Mouse (Mus musculus) heart, postnatal 0 days (tissue): Measurements from ENCODE around the gene Angptl6. TPM values are rescaled to one million over a fixed set of nuclear protein-coding genes. Genes with fewer than 3 reads are reported as not detected.
A peak's percentile ranks its signal among the peaks of the same experiment; 100 is the strongest.
"Not testable (repeated sequence)": the region's sequence is repeated elsewhere in the genome, so short reads cannot be mapped to it uniquely, and the experiment has no call there.

Experiments used
- ATAC-seq: fragments of 200-750 bp; cut with Nextera tagmentation; 2 replicates; pipeline ENCODE4 v1.8.0; 2017; ENCODE audit warnings: low read depth, moderate number of reproducible peaks, moderate library complexity; ENCODE audit not compliant: insufficient read depth
- DNase-seq: peaks from one replicate; pipeline ENCODE4 v3.0.0-alpha.2; 2016; ENCODE audit warnings: low spot score
- H3K27ac ChIP-seq: fragments of 300-500 bp; sonication (generic); 2 replicates; pipeline ENCODE4 v1.5.1; 2014; ENCODE audit warnings: low read depth, mild to moderate bottlenecking
- H3K27me3 ChIP-seq: fragments of 300-500 bp; sonication (generic); 2 replicates; pipeline ENCODE4 v1.6.1; 2014; ENCODE audit warnings: low read length, mixed read lengths; ENCODE audit not compliant: control insufficient read depth, insufficient read depth
- H3K36me3 ChIP-seq: fragments of 300-500 bp; sonication (generic); replicated peaks from 2 replicates; pipeline ENCODE4 v1.6.1; 2014; ENCODE audit warnings: low read length, mixed read lengths; ENCODE audit not compliant: control insufficient read depth, insufficient read depth
- H3K4me1 ChIP-seq: fragments of 300-500 bp; sonication (generic); 2 replicates; pipeline ENCODE4 v1.6.1; 2014; ENCODE audit warnings: antibody characterized with exemption; ENCODE audit not compliant: control insufficient read depth, insufficient read depth
- H3K4me2 ChIP-seq: fragments of 300-500 bp; sonication (generic); 2 replicates; pipeline ENCODE4 v1.6.1; 2014; ENCODE audit warnings: low read depth, mild to moderate bottlenecking, low read length, moderate library complexity
- H3K4me3 ChIP-seq: fragments of 300-500 bp; sonication (generic); 2 replicates; pipeline ENCODE4 v1.5.1; 2014; ENCODE audit warnings: low read depth, low read length
- H3K9ac ChIP-seq: fragments of 300-500 bp; sonication (generic); replicated peaks from 2 replicates; pipeline ENCODE4 v1.6.1; 2014; ENCODE audit warnings: low read depth, low read length, mixed read lengths
- H3K9me3 ChIP-seq: fragments of 300-500 bp; sonication (generic); replicated peaks from 2 replicates; pipeline ENCODE4 v1.6.1; 2016; ENCODE audit warnings: low read length; ENCODE audit not compliant: control insufficient read depth
- CTCF ChIP-seq: IDR thresholded peaks from 2 replicates; pipeline ENCODE4 v1.5.1; 2016; ENCODE audit warnings: antibody characterized with exemption, control low read depth, low read depth
- EP300 ChIP-seq: IDR thresholded peaks from 2 replicates; pipeline ENCODE4 v1.6.1; 2016; ENCODE audit warnings: antibody characterized with exemption, low read depth
- WGBS: fragments of 180-500 bp; shearing (Covaris S2); extraction: QIAGEN DNeasy Blood & Tissue Kit; methylation state at CpG from one replicate; pipeline ENCODE4 v1.1.7; 2014; 5-methylcytosine and 5-hydroxymethylcytosine counted together
- polyA plus RNA-seq: library from polyadenylated mRNA; unstranded; fragments of >200 nt; fragmentation: Nextera tagmentation; extraction: Ambion mirVana; gene quantifications from 2 replicates; pipeline ENCODE4 v1.2.1, GENCODE M21; 2015
- total RNA-seq: library from RNA; depleted of rRNA; stranded (reverse); fragments of >200 nt; gene quantifications from 2 replicates; pipeline ENCODE4 v1.2.3, GENCODE M21; 2014; ENCODE audit warnings: low replicate concordance

The Angptl6 gene
- total and polyA plus RNA-seq, 2 experiments from 2014 or later, result 2.0 TPM; not detected in 1

DNA sequence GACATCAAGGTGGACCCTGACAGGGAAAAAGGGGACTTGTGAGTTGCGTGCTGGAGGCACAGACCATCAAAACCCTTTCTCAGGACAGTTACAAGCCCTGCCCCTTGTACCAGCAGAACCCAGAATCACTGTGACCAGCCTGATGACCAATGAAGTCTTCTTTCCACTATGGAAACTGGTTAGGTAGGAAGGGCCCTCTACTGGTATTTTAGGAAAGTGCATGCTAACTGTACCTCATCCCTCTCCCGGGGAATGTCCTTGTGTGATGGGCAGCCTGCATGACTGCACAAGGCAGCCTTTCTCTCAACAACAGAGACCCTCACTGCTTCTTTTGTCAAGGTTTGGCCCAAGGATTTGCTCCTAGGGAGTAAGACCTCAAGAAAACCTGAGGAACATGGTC is 36.9 kb downstream of the Angptl6 start:
- WGBS, result 21% methylated on average over 2 of the region's 2 CpGs
- H3K4me2 ChIP-seq, result no peak overlapping the region
- H3K9ac ChIP-seq, result no peak overlapping the region
- no peak for DNase-seq
- H3K4me1 ChIP-seq, result no peaks in the 10 kb centered on the region
- TF ChIP-seq CTCF (peak; percentile 48), EP300 (no peak)
- no peaks in the 10 kb centered on the region for H3K36me3 ChIP-seq
- H3K27ac ChIP-seq, result no peak overlapping the region
- H3K9me3 ChIP-seq, result no peaks in the 10 kb centered on the region
- H3K4me3 ChIP-seq, result no peak overlapping the region
- ATAC-seq, result no peak
- no peaks in the 10 kb centered on the region for H3K27me3 ChIP-seq

DNA sequence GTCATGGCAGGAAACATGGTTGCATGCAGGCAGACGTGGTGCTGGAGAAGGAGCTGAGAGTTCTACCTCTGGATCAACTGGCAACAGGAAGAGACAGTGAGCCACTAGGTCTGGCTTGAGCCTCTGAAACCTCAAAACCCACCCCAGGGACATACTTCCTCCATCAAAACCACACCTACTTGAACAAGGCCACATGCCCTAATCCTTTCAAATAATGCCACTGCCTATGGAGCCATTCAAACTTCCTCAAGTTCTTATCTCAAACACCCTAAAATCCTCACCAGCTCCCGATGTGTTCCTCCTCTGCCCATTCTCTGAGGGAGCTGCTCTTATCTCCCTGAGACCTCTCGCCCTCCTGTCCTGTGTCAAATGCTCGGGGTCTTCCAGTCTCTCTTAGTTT is 37.3 kb downstream of the Angptl6 start:
- no peak overlapping the region for H3K27ac ChIP-seq
- TF ChIP-seq EP300, result no peak
- TF ChIP-seq CTCF, result no peak
- no peaks in the 10 kb centered on the region for H3K27me3 ChIP-seq
- H3K36me3 ChIP-seq, result no peaks in the 10 kb centered on the region
- DNase-seq, result no peak
- no peak overlapping the region for H3K4me2 ChIP-seq
- H3K4me1 ChIP-seq, result no peaks in the 10 kb centered on the region
- H3K4me3 ChIP-seq, result no peak overlapping the region
- 38% methylated on average over 4 of the region's 4 CpGs for WGBS
- H3K9ac ChIP-seq, result no peak overlapping the region
- ATAC-seq, result no peak
- H3K9me3 ChIP-seq, result no peaks in the 10 kb centered on the region

- Histone ChIP-seq H3K9me3 (no peaks in the 10 kb centered on the region), H3K4me3 (no peak overlapping the region), H3K4me1 (no peaks in the 10 kb centered on the region), H3K4me2 (no peak overlapping the region), H3K9ac (no peak overlapping the region), H3K27ac (no peak overlapping the region), H3K36me3 (no peaks in the 10 kb centered on the region), H3K27me3 (no peaks in the 10 kb centered on the region)
- 59% methylated on average over 6 of the region's 6 CpGs for WGBS
- TF ChIP-seq CTCF, result no peak
- TF ChIP-seq EP300, result no peak
- no peak for ATAC-seq
- no peak for DNase-seq
Observed at GRCm38 (mm10) chr9:20838931-20839330, 40.6 kb downstream of the Angptl6 start.

GRCm38 (mm10) chr9:20837184-20837947 is 42.2 kb downstream of the Angptl6 start:
- WGBS, result 76% methylated on average over 9 of the region's 9 CpGs
- ATAC-seq, result no peak
- Histone ChIP-seq H3K4me1 (no peaks in the 10 kb centered on the region), H3K4me3 (no peak overlapping the region), H3K27me3 (no peaks in the 10 kb centered on the region), H3K36me3 (no peaks in the 10 kb centered on the region), H3K27ac (no peak overlapping the region), H3K9ac (no peak overlapping the region), H3K9me3 (no peaks in the 10 kb centered on the region), H3K4me2 (no peak overlapping the region)
- DNase-seq, result no peak
- TF ChIP-seq EP300 (no peak), CTCF (no peak)

DNA sequence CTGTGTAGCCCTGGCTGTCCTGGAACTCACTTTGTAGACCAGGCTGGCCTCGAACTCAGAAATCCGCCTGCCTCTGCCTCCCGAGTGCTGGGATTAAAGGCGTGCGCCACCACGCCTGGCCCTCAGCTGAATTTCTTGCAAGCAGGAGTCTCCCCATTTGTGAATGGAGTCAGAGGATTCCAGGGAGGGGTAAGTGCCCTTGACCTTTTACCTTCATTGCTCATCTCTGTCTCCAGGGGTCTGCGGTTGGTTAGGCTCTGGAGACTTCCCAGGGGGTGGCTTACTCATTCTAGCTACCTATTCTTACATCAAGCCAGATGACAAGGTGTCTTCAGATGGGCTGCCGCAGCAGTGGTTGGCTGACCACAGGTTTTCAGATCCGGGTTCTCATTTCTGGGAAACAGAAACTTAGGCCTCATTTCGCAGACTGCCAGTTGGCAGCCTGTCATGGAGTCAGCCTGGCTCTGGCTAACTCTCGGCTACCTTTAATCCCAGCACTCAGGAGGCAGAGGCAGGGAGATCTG is 44.0 kb downstream of the Angptl6 start:
- not testable (repeated sequence) for H3K9me3 ChIP-seq, DNase-seq, H3K27me3 ChIP-seq, ATAC-seq, H3K9ac ChIP-seq, H3K4me3 ChIP-seq, H3K4me2 ChIP-seq, H3K4me1 ChIP-seq, H3K36me3 ChIP-seq, H3K27ac ChIP-seq
- WGBS, result 84% methylated on average over 10 of the region's 11 CpGs

DNA sequence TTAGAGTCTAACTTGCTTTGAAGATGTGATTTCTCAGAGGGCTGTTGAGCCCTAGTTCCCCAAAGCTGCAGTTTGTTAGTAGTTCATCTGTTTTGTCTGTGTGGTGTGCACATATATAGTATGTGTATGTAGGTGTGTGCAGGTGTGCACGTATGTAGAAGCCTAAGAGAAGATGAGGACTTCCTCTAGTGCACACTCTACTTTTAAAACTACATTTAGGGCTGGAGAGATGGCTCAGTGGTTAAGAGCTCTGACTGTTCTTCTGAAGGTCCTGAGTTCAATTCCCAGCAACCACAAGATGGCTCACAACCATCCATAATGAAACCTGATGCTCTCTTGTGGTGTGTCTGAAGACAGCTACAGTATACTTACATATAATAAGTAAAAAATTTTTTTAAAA is 44.6 kb downstream of the Angptl6 start:
- WGBS, result 79% methylated on average over 1 of the region's 1 CpGs
- DNase-seq (no peak), ATAC-seq (no peak)
- no peaks in the 10 kb centered on the region for H3K9me3 ChIP-seq
- no peaks in the 10 kb centered on the region for H3K4me1 ChIP-seq
- no peaks in the 10 kb centered on the region for H3K36me3 ChIP-seq
- no peak overlapping the region for H3K4me3 ChIP-seq
- H3K27me3 ChIP-seq, result peaks cover 2% of the 10 kb centered on the region
- H3K4me2 ChIP-seq, result no peak overlapping the region
- H3K27ac ChIP-seq, result no peak overlapping the region
- H3K9ac ChIP-seq, result no peak overlapping the region
- TF ChIP-seq CTCF (no peak), EP300 (no peak)
